Mouse (Mus musculus): Measurements from ENCODE around the gene Gpam.
"Not testable (repeated sequence)": the region's sequence is repeated elsewhere in the genome, so short reads cannot be mapped to it uniquely, and the experiment has no call there.

Gene Gpam

GRCm38 (mm10) chr19:55127072-55127718 is at the start of gene Gpam:
TSS of gene Gpam (minus strand) at chr19:55127238.
- DNase-seq: peak; percentile 59 to 61

GRCm38 (mm10) chr19:55171585-55171984 is 44.5 kb upstream of the Gpam start:
- no peak for DNase-seq

- no peak for DNase-seq
These were observed 43.4 kb upstream of the Gpam start for GRCm38 (mm10) chr19:55170399-55170798.

- DNase-seq: not testable (repeated sequence)
These were observed 42.2 kb upstream of the Gpam start for GRCm38 (mm10) chr19:55169236-55169729.

- DNase-seq: peak; percentile 71 to 81
These were observed 41.3 kb upstream of the Gpam start for GRCm38 (mm10) chr19:55168360-55168759.

GRCm38 (mm10) chr19:55167741-55168140 is 40.7 kb upstream of the Gpam start:
- no peak for DNase-seq

- no peak for DNase-seq
These were observed 39.7 kb upstream of the Gpam start for GRCm38 (mm10) chr19:55166741-55167140.

GRCm38 (mm10) chr19:55165954-55166353 is 38.9 kb upstream of the Gpam start:
- peak; percentile 58 to 71 for DNase-seq

- DNase-seq: no peak
These were observed 38.3 kb upstream of the Gpam start for GRCm38 (mm10) chr19:55165183-55165865.

GRCm38 (mm10) chr19:55164162-55164561 is 37.1 kb upstream of the Gpam start:
- no peak for DNase-seq

- DNase-seq: no peak
These were observed 35.2 kb upstream of the Gpam start for GRCm38 (mm10) chr19:55162271-55162670.

- DNase-seq: no peak
These were observed 32.8 kb upstream of the Gpam start for GRCm38 (mm10) chr19:55159826-55160225.

- DNase-seq: no peak
These were observed 31.6 kb upstream of the Gpam start for GRCm38 (mm10) chr19:55158606-55159005.

GRCm38 (mm10) chr19:55157029-55157428 is 30.0 kb upstream of the Gpam start:
- DNase-seq: no peak

- DNase-seq: no peak
These were observed 25.9 kb upstream of the Gpam start for GRCm38 (mm10) chr19:55152983-55153382.

GRCm38 (mm10) chr19:55152274-55152673 is 25.2 kb upstream of the Gpam start:
- DNase-seq: not testable (repeated sequence)

GRCm38 (mm10) chr19:55149646-55150045 is 22.6 kb upstream of the Gpam start:
- DNase-seq: no peak

GRCm38 (mm10) chr19:55148109-55148508 is 21.1 kb upstream of the Gpam start:
- no peak for DNase-seq

GRCm38 (mm10) chr19:55147568-55147967 is 20.5 kb upstream of the Gpam start:
- no peak for DNase-seq

- no peak for DNase-seq
These were observed 18.1 kb upstream of the Gpam start for GRCm38 (mm10) chr19:55145136-55145535.

- DNase-seq: no peak
These were observed 17.7 kb upstream of the Gpam start for GRCm38 (mm10) chr19:55144691-55145090.

GRCm38 (mm10) chr19:55143391-55144300 is 16.6 kb upstream of the Gpam start:
- DNase-seq: no peak

GRCm38 (mm10) chr19:55139301-55139700 is 12.3 kb upstream of the Gpam start:
- peak; percentile 57 to 67 for DNase-seq
